ENCODE assay signal across 14 mouse cellular contexts in genomic region chr7:52702464-52703145, GRCm38 (mm10).
A peak's percentile ranks its signal among the peaks of the same experiment; 100 is the strongest.
DNase-seq lines count a peak whose midpoint lies in the region; ATAC-seq lines count a peak whose summit lies in the region.
"Had no signal": no experiment of that assay in that cellular context is flagged by ENCODE, and none has a peak within 500 bp of the region (broad histone marks: within the 10 kb centered on the region; RNA-seq: fewer than 3 reads in every experiment).

No protein-coding gene starts in this region.

- WGBS in kidney, embryonic 14.5 days = 63% methylated on average over 3 of the region's 3 CpGs
- 43% methylated on average over 3 of the region's 3 CpGs for WGBS in forebrain, embryonic 16.5 days
- 56% methylated on average over 3 of the region's 3 CpGs for WGBS in heart, embryonic 10.5 days

- no peak for DNase-seq in kidney, adult 8-10 months
- peak; percentile 43 for DNase-seq in brain, adult 2 months (ENCODE audit: low read depth, low spot score)
- peak; percentile 12 to 16 for DNase-seq in layer of hippocampus, postnatal 10 days (ENCODE audit: low spot score in 2 of 2)
- no peak for DNase-seq in adrenal gland, postnatal 4 days (ENCODE audit: low spot score in 2 of 2)
- DNase-seq in heart, embryonic 10.5 days (ENCODE audit: low spot score) = no peak
- no peak for DNase-seq in frontal cortex, postnatal 10 days (ENCODE audit: low spot score in 2 of 2)
- DNase-seq: adrenal gland, postnatal 10 days; cerebellum, adult 11 months; gastrocnemius, postnatal 10 days; lung, postnatal 4 days had no signal

- no peak overlapping the region for H3K4me2 ChIP-seq in kidney, embryonic 14.5 days (replicated peaks; ENCODE audit: low read depth, low read length)
- H3K4me2 ChIP-seq in forebrain, embryonic 16.5 days (ENCODE audit: low read length) = no peak overlapping the region
- H3K4me2 ChIP-seq: heart, embryonic 12.5 days had no signal

- H3K4me3 ChIP-seq in kidney, embryonic 14.5 days (ENCODE audit: low read length) = no peak overlapping the region
- no peak overlapping the region for H3K4me3 ChIP-seq in forebrain, embryonic 16.5 days (replicated peaks; ENCODE audit: low read length)
- no peak overlapping the region for H3K4me3 ChIP-seq in heart, embryonic 10.5 days
- H3K4me3 ChIP-seq: erythroblast, embryonic 14.5 days; heart, embryonic 12.5 days had no signal

- no peaks in the 10 kb centered on the region for H3K9me3 ChIP-seq in kidney, embryonic 14.5 days (ENCODE audit: control insufficient read depth, low read length)
- H3K9me3 ChIP-seq in forebrain, embryonic 16.5 days (ENCODE audit: control insufficient read depth, low read length) = no peaks in the 10 kb centered on the region
- no peaks in the 10 kb centered on the region for H3K9me3 ChIP-seq in heart, embryonic 10.5 days
- H3K9me3 ChIP-seq: heart, embryonic 12.5 days had no signal

- 0 out of 2 replicates have a peak, but pooled peaks have one; percentile 52 for ATAC-seq in kidney, embryonic 14.5 days (ENCODE audit: low FRiP score, low TSS enrichment)
- ATAC-seq in forebrain, embryonic 16.5 days = peak; percentile 88

- H3K9ac ChIP-seq in kidney, embryonic 14.5 days (ENCODE audit: low read depth, low read length) = no peak overlapping the region
- no peak overlapping the region for H3K9ac ChIP-seq in forebrain, embryonic 16.5 days (replicated peaks; ENCODE audit: low read depth, low read length)
- H3K9ac ChIP-seq: heart, embryonic 12.5 days had no signal

- H3K4me1 ChIP-seq in kidney, embryonic 14.5 days (ENCODE audit: control insufficient read depth, insufficient read depth, low read length) = no peaks in the 10 kb centered on the region
- H3K4me1 ChIP-seq in forebrain, embryonic 16.5 days (replicated peaks; ENCODE audit: control insufficient read depth, insufficient read depth, low read length) = no peaks in the 10 kb centered on the region
- H3K4me1 ChIP-seq in heart, embryonic 10.5 days = no peaks in the 10 kb centered on the region
- H3K4me1 ChIP-seq: heart, embryonic 12.5 days had no signal

- H3K27me3 ChIP-seq in kidney, embryonic 14.5 days (ENCODE audit: control insufficient read depth, insufficient read depth, low read length) = no peaks in the 10 kb centered on the region
- H3K27me3 ChIP-seq in forebrain, embryonic 16.5 days (replicated peaks; ENCODE audit: control insufficient read depth, insufficient read depth, low read length) = no peaks in the 10 kb centered on the region
- no peaks in the 10 kb centered on the region for H3K27me3 ChIP-seq in heart, embryonic 10.5 days (ENCODE audit: insufficient read depth, poor library complexity, severe bottlenecking)
- H3K27me3 ChIP-seq: heart, embryonic 12.5 days had no signal

- H3K27ac ChIP-seq in kidney, embryonic 14.5 days (ENCODE audit: low read depth, low read length) = no peak overlapping the region
- 0 out of 2 replicates have a peak overlapping the region, but pooled peaks have one; percentile 12 for H3K27ac ChIP-seq in forebrain, embryonic 16.5 days (ENCODE audit: low read length)
- H3K27ac ChIP-seq in heart, embryonic 10.5 days = no peak overlapping the region

- no peaks in the 10 kb centered on the region for H3K36me3 ChIP-seq in kidney, embryonic 14.5 days (ENCODE audit: control insufficient read depth, insufficient read depth, low read length)
- no peaks in the 10 kb centered on the region for H3K36me3 ChIP-seq in forebrain, embryonic 16.5 days (ENCODE audit: control insufficient read depth, insufficient read depth)
- no peaks in the 10 kb centered on the region for H3K36me3 ChIP-seq in heart, embryonic 10.5 days
- H3K36me3 ChIP-seq: heart, embryonic 12.5 days had no signal

Comparison
In these comparisons a context has a peak if more than half of its experiments do, and no peak if none do; other contexts are left out.
1. DNase-seq: peak in brain, adult 2 months (single experiment) and layer of hippocampus, postnatal 10 days (2 of 2); none in kidney, adult 8-10 months (0 of 2), adrenal gland, postnatal 4 days (0 of 2), heart, embryonic 10.5 days (single experiment) and frontal cortex, postnatal 10 days (0 of 2).